Mouse (Mus musculus): ENCODE measurements around the gene Gm21969.

GRCm38 (mm10) chr4:139576251-139576880 lies 26.6 kb upstream of the Gm21969 start:
- TF ChIP-seq POLR2A (IDR thresholded peaks at IDR 0.05; ENCODE audit: insufficient read depth, low read depth, low read length) (no peak), CTCF (IDR thresholded peaks at IDR 0.05; ENCODE audit: insufficient read depth, low read depth, low read length) (no peak)
